Mouse (Mus musculus): ENCODE results near the gene Sncb.

Gene Sncb

DNA sequence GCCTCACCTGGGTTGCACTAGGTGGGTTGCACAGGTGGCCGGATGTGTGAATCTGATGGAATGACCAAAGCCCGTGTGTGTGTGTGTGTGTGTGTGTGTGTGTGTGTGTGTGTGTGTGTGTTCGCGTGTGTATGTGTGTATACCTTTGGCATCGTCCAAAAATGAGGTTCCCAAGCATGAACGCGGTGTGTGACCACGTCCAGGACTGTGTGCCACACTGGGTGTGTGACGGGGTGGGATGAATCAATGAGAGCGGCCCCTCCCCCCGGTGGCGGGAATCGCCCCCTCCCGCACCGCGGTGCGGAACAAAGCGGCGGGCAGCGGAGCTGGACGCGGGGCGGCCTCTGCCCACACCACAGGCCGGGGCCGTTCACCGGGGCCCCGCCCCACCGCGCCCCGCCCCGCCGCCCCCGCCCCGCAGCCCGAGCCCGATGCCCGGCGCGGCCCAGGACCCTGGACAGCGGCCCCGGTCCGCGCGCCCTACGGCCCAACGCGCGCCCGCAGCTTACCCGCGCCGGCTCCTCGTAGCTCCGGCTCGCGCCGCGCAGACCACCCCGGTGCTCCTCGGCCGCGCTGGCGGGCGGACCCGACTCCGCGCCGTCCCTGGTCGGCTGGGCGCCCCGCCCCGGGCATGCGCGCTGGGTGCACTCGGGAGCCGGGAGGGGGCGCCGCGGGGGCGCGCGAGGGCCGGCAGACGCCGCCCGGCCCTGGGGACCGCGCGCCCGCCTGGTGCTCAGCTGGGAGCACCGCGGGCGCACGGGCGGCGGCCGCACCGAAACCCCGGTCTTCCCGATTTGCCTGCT, 17.1 kb downstream of the Sncb start:
- DNase-seq (ENCODE audit: low spot score in 2 of 2), result no peak

DNA sequence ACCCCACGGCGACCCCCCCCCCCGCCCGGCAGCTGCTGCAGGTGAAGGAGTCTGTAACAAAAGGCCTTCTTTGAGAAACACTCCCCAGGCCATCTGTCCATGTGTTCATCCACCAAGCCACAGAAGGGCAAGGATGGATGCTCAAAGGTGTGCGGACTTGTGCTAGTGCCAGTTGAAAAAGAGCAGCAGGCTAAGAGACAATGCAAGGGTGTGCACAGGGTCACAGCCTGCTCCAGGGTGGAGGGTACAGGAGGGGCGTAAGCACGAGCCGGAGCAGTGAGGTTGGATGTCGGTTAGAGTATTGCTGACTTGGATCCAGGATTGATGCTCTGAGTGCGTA, 17.7 kb downstream of the Sncb start:
- DNase-seq (ENCODE audit: low spot score in 2 of 2), result no peak

DNA sequence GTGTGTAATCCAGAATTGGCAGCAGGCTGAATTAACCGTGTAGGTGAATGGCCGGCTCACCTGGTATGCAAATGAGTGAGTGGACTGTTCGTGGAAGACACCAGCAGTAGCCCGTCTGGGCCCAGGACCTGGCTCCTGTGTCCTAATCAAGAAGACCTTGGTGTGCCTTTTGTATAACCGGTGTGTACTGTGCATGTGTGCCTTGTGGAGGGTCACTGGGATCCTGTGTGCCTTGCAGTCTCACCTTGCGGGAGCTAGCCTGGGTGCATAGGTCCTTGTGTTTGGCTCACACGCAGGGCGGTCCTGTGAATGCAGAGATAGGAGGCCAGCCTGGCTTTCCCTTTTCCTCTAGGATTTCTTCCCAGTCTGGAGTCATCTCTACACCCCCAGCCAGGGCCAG, 18.2 kb downstream of the Sncb start:
- DNase-seq (ENCODE audit: low spot score in 2 of 2), result no peak

DNA sequence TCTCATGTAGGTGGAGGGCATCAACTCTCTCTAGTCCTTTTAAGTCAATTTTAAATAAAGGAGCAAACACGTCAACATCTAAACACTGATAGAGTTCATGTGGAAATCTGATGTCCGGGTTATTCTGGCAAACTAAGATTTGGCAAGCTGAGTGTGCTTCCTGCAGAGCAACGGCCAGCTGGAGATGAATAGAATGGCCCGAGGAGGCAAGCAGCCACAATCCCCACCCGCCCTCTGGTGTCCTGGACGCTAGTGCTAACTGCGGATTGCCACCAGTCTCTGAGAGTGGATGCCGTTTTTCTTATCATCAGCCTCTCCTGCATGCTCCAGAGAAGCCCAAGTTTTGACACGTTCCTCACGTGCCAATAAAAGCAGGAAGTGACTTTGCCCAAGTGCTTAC, 19.5 kb downstream of the Sncb start:
- DNase-seq (ENCODE audit: low spot score in 2 of 2), result no peak

DNA sequence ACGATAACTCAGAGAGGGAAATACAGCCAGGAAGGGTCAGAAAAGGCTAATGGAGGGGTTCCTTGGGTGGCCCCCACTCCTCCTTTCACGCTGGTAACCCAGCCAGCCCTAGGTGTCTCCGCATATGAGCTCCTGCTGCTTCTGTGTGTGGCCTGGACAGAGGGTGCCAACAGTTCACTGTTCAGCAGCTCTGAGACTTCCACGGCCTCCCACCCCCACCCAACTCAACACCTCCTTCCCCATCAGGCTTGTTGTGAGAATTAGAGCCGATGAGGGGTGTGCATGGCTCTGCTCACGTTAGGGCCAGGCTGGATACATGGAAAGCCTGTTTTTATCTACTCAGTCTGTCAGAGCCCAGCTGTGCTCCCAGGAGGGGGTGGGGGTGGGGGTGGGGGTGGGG, 20.3 kb downstream of the Sncb start:
- no peak for DNase-seq (ENCODE audit: low spot score in 2 of 2)

DNA sequence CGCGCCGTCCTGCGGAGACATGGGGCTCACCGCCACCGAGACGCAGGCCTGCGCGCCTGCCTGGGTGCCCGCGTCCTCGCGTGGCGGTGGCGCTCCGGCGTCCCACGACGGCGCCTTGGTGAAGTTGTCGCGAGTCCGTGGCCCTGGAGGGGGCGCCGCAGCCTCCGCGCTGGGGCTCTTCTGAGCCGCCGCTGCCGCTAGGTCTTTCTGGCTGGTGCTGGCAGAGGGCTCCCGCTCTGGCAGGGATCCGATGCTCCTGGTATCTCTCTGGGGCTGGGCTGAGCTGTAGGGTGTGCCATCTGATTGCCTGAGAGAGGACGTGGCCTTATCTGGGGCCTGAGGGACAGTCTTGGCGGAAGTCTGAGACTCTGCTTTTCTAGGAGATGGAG, 28.2 kb downstream of the Sncb start:
- DNase-seq (ENCODE audit: low spot score in 2 of 2), result no peak

DNA sequence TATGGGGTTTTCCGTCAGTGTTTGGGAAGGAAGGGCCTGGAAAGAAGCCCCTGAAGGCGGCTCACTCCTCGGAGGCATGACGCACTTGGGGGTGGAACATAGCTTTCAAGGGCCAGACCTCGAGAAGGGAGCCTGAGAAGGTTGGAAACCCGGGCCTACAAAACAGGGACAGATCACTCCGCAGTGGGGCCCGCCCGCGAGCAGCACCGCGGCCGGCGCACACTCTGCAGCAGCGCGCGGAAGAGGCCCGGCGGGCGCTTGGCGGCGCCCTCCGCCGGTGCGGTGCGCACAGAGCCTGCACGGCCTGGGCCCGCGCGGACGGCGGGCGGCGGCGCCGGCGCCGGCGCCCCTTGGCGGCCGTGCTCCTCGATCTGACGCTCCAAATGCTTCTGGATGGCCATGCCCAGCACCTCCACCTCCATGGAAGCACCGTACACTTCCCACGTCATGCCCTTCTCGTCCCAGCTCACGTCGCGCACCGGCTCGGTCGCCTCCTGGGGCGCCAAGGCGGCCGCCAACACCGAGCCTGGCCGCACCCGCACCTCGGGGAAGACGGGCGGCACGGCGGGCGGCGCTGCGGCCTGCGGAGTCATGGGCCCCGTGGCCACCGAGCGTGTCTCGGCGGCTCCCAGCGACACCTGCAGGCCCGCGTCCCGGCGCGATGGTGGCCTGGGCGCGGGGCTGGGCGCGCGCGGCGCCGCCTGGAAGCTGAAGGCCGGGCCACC, 28.7 kb downstream of the Sncb start:
- DNase-seq (ENCODE audit: low spot score in 2 of 2), result no peak

DNA sequence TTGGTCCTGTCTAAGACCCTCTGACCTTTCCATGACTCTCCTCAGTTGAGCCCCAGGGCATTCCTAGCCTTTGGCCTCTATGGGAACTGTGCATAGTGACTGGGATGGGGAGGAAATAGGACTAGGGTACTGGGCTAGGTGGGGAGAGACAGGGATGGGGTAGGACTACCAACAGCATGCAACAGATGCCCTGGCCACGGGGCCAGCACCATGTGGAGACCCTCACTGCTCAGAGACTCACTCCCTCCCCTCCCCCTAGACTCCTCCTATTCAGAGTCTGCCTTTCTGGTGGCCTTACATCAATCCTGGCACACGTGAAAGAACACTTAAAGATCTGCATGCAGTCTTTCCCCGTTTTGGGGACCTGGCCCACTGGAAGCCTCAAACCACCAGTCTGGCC, 29.5 kb downstream of the Sncb start:
- no peak for DNase-seq (ENCODE audit: low spot score in 2 of 2)

DNA sequence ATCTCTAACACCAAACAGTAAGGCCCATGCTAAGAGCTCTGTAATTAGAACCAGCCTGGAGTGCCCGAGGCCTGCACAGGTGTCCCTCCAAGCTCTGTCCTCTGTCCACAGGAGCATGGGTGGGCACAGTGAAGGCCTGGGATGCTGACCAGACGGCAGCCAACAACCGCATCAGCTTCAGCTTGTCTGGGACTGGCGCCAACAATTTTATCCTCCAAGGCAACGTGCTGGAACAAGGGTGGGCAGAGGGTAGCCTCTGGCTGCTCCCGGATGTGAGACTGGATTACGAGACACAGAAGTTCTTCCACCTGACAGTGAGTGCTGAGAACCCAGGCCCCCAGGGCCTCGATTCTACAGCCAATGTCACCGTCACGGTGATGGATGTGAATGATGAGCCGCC, 40.3 kb downstream of the Sncb start:
- no peak for DNase-seq (ENCODE audit: low spot score in 2 of 2)

DNA sequence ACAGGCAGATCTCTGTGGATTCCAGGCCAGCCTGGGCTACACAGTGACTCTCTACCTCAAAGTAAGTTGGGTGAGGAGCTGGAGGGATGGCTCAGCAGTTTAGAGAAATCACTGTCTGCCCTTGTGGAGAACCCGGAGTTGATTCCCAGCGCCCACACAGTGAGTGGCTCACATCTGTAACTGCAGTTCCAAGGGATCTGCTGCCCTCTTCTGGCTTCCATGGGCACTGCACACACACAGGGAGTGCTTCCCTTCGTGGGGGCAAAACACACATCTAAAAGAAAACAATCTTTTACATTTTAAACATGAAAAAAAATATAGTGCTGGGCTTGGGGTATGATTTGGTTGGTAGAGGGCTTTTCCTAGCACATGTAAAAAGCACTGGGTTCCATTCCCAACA, 43.3 kb downstream of the Sncb start:
- DNase-seq (ENCODE audit: low spot score in 2 of 2), result no peak

DNA sequence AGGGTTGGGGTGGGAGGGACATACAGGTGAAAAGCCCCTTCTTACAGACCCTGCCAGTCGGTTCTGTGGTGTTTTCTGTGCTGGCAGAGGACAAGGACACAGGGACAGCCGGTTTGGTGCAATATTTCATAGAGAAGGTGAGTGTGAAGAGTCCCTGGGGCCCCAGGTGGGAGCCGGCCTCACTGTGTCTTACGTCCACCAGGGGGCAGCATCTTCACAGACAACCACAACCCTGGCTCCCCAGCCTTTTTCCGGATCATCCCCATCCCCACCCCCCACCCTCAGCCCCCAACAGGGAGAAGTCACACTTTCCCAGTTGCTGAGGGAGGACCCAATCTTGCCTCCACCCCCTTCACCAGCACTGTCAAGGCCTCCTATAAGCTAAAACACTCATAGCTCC, 49.5 kb downstream of the Sncb start:
- peak; percentile 71 to 76 for DNase-seq (ENCODE audit: low spot score in 2 of 2)

DNA sequence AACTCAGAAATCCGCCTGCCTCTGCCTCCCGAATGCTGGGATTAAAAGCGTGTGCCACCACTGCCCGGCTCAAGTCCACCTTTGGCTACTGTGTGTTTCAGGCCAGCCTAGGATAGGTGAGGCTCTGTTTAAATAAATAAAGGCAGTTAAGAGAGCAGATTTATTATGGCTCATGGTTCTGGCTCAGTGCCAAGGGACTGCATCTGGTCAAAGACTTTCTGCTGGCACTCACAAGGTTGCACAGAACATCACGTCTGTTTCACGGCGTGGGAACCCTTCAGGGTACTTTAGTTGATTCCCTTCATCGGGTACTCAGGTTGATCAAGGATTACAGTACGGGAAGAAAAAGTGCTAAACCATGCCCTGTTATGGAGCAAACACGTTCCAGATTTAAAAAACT, 51.4 kb downstream of the Sncb start:
- no peak for DNase-seq (ENCODE audit: low spot score in 2 of 2)

DNA sequence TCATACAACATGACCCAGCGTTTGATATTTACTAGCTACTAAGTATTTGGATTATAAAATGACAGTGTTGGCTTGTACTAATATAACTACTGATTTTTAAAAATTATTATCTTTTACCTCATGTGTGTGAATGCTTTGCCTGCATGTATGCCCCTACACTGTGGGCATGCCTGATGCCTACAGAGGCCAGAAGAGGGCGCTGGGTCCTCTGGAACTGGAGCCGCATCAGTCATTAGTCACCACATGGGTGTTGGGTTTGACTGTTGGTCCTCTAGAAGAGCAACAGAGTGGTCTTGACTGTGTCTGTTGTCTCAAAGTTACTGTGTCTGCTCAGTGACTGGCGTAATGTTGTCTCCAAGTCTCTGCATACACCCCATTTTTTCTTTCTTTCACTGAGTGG, 52.0 kb downstream of the Sncb start:
- DNase-seq (ENCODE audit: low spot score in 2 of 2), result no peak

DNA sequence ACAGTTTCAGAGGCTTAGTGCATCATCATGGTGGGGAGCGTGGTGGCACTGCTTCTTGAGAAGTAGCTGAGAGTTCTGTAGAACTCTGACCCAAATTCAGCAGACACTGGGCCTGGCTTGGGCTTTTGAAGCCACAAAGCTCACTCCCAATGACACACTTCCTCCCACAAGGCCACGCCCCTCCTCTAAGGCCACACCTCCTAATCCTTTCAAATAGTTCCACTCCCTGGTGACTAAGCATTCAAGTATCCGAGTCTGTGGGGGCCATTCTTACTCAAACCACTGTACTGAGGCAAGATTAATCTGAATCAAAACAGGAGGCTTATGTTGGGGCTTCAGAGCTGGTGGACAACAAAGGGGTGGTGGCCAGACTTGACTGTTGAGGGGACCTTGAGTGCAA, 55.5 kb downstream of the Sncb start:
- no peak for DNase-seq (ENCODE audit: low spot score in 2 of 2)
